Mouse (Mus musculus) forebrain, embryonic 13.5 days (tissue): ENCODE measurements at regions not wholly inside any gene's neighbourhood (a gene's known extent, or its start where the extent isn't known, plus 50 kb on each side); places are given as distances from the start of the nearest gene placed in this dataset.

Source experiments
- ATAC-seq: fragments of 200-750 bp; cut with Nextera tagmentation; 2 replicates; pipeline ENCODE4 v1.8.0; 2017
- H3K27ac ChIP-seq: fragments of 300-500 bp; sonication (generic); 2 replicates; pipeline ENCODE4 v1.5.1; 2015; ENCODE audit warnings: inconsistent platforms, mild to moderate bottlenecking, moderate library complexity
- H3K27me3 ChIP-seq: fragments of 300-500 bp; sonication (generic); 2 replicates; pipeline ENCODE4 v1.6.1; 2015; ENCODE audit warnings: mild to moderate bottlenecking, inconsistent platforms
- H3K36me3 ChIP-seq: fragments of 300-500 bp; sonication (generic); 2 replicates; pipeline ENCODE4 v1.6.1; 2015; ENCODE audit warnings: mild to moderate bottlenecking, inconsistent platforms; ENCODE audit not compliant: poor library complexity, severe bottlenecking
- H3K4me1 ChIP-seq: fragments of 300-500 bp; sonication (generic); 2 replicates; pipeline ENCODE4 v1.6.1; 2015; ENCODE audit warnings: inconsistent platforms
- H3K4me2 ChIP-seq: fragments of 300-500 bp; sonication (generic); 2 replicates; pipeline ENCODE4 v1.6.1; 2015; ENCODE audit warnings: inconsistent platforms, mild to moderate bottlenecking, moderate library complexity
- H3K4me3 ChIP-seq: fragments of 300-500 bp; sonication (generic); 2 replicates; pipeline ENCODE4 v1.5.1; 2015; ENCODE audit warnings: mild to moderate bottlenecking, inconsistent platforms
- H3K9ac ChIP-seq: fragments of 300-500 bp; sonication (generic); 2 replicates; pipeline ENCODE4 v1.6.1; 2015; ENCODE audit warnings: mild to moderate bottlenecking, inconsistent platforms
- H3K9me3 ChIP-seq: fragments of 300-500 bp; sonication (generic); replicated peaks from 2 replicates; pipeline ENCODE4 v1.6.1; 2016; ENCODE audit warnings: inconsistent platforms
- WGBS: fragments of 180-500 bp; shearing (Covaris S2); methylation state at CpG from one replicate; pipeline ENCODE4 v1.1.7; 2015; 5-methylcytosine and 5-hydroxymethylcytosine counted together

DNA sequence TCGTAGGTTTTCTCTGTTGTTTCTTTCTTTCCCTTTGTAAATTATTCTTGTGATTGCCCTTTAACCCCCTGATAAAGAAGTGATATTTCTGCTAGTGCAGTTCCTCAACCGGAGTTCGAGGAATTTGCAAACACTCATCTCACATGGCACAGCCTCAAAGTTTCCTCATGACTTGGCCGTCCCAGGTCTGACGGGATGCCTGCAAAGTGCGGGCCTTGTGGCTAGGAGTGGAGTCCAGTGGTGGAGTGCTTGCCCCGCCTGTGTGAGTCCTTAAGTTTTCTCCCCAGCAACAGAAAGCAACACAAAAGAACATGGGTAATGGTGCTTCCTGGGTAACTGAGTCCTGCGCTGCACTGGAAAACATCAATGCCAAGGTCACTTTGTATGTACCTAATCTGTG lies 280.6 kb upstream of the Klf4 start:
- ATAC-seq, result no peak
- Histone ChIP-seq H3K4me3 (no peak overlapping the region), H3K36me3 (no peaks in the 10 kb centered on the region), H3K9me3 (no peaks in the 10 kb centered on the region), H3K4me1 (no peaks in the 10 kb centered on the region), H3K27me3 (no peaks in the 10 kb centered on the region), H3K4me2 (no peak overlapping the region), H3K9ac (no peak overlapping the region), H3K27ac (no peak overlapping the region)
- WGBS, result 91% methylated on average over 8 of the region's 8 CpGs

DNA sequence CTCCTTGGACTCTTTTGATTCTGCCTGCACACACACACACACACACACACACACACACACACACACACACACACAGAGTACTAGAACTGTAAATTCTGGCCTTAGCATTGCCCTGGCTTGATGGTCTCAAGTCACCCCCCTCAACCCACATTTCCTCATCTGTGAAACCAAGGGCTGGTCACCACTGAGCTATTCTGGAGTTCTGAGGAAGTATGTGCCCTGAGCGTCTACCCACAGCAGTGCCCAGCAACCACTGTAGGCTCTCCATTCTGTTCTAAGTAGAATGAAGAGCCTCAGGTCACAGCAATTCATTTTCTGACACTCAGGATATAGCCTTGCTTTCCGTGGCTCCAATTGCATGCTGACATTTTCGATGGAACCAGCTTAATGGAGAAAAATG lies 279.4 kb upstream of the Klf4 start:
- H3K9ac ChIP-seq, result no peak overlapping the region
- ATAC-seq, result no peak
- H3K9me3 ChIP-seq, result no peaks in the 10 kb centered on the region
- H3K4me2 ChIP-seq, result no peak overlapping the region
- WGBS, result 71% methylated on average over 3 of the region's 3 CpGs
- no peak overlapping the region for H3K27ac ChIP-seq
- H3K36me3 ChIP-seq, result no peaks in the 10 kb centered on the region
- no peak overlapping the region for H3K4me3 ChIP-seq
- H3K4me1 ChIP-seq, result no peaks in the 10 kb centered on the region
- no peaks in the 10 kb centered on the region for H3K27me3 ChIP-seq

DNA sequence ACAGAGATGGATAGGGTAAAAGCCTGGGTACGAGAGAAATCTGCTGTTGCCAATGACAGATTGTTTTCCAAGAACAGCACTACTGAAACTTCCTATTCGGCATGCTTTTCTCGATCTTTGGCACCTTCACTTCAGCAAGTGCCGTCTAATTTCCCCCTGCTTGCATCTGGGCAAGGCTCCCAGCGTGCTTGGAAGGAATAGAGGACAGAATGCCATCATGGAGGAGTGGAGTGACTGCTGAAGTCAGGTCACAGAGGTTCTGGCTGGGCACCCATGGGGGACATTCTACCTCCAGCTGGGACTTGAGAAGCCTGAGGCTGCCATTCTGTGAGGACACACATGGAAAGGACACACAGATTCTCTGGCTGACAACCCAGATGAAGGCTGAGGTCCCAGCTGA lies 276.2 kb upstream of the Klf4 start:
- Histone ChIP-seq H3K9ac (no peak overlapping the region), H3K9me3 (no peaks in the 10 kb centered on the region), H3K4me3 (no peak overlapping the region), H3K4me1 (no peaks in the 10 kb centered on the region), H3K27ac (no peak overlapping the region), H3K27me3 (no peaks in the 10 kb centered on the region), H3K36me3 (no peaks in the 10 kb centered on the region), H3K4me2 (no peak overlapping the region)
- WGBS, result 84% methylated on average over 5 of the region's 5 CpGs
- ATAC-seq, result no peak

DNA sequence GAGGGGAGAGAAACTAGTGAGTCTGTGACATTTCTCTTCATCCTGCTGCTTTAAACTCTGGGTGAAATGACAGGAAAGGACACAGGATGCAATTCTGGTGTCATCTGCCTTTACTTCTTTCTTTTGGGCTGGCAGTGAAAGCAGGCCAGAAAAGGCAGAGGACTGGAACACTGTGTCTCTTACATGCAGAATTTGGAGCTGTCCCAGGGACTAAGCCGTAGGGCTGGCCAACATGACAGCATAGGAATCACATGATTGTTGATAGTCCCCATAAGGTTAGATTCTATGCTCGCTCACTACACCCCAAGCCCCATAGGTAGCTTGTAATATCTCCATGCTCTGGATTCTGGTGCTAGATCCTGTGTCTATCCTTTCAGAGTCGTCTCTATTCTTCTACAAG lies 274.5 kb upstream of the Klf4 start:
- Histone ChIP-seq H3K4me2 (no peak overlapping the region), H3K4me3 (no peak overlapping the region), H3K9me3 (no peaks in the 10 kb centered on the region), H3K9ac (no peak overlapping the region), H3K27me3 (no peaks in the 10 kb centered on the region), H3K4me1 (no peaks in the 10 kb centered on the region), H3K36me3 (no peaks in the 10 kb centered on the region), H3K27ac (no peak overlapping the region)
- 90% methylated on average over 3 of the region's 3 CpGs for WGBS
- no peak for ATAC-seq

DNA sequence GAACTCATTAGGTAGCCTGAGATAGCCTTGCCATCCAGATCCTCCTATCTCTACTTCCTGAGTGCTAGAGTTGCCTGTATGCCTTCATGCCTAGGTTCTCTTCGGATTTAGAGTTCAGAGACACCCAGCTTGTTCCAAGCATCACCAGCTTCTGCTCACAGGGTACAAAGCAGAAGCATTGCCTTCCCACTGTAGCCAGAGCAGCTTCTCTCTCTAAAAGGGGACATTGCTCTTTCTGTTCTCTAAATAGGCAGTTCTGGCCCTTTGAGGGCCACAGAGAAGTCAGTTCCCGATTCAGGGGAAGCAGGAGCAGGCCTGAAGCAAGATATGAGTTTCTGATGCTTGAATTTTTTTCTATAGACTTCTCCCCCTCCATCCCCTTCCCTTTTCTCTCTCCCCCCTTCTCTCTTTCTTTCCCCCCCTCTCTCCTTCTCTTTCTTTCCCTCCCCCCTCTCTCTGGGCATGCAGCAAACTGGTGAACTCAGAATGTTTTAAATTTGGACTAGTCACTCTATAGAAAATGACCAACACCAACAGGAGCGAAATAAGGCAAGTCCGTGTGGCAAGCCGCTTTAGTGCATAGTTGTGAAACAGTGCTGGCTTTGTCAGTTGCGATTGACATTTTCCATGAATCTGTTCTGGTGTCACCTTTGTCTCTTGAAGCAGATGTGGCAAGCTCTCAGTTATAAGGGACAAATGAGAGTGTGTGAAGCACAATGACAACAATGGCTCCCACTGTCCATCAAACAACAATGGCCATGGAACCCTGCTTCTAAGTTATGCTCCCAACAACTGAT lies 273.2 kb upstream of the Klf4 start:
- 72% methylated on average over 6 of the region's 6 CpGs for WGBS
- no peak for ATAC-seq
- Histone ChIP-seq H3K9ac (no peak overlapping the region), H3K4me3 (no peak overlapping the region), H3K27ac (no peak overlapping the region), H3K9me3 (no peaks in the 10 kb centered on the region), H3K4me2 (no peak overlapping the region), H3K4me1 (no peaks in the 10 kb centered on the region), H3K27me3 (no peaks in the 10 kb centered on the region), H3K36me3 (no peaks in the 10 kb centered on the region)

DNA sequence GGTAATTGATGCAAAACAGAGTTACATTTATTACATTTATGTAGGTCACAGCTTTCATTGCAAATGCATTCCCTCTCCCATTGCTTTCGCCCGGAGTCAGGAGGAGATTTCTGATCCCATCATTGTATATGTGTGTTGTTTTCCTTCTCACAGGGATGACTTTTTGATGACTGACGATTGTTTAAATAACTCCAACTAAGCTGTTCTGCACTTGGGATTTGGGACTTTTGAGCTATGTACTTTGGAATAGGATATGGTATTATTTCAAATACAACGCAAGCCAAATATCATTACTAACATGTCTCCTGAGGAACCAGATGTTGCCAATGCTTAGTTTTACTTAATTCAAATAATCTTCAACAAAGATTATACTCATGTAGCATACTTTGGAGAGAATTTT lies 269.8 kb upstream of the Klf4 start:
- WGBS, result 90% methylated on average over 4 of the region's 4 CpGs
- Histone ChIP-seq H3K27ac (no peak overlapping the region), H3K4me1 (no peaks in the 10 kb centered on the region), H3K36me3 (no peaks in the 10 kb centered on the region), H3K9ac (no peak overlapping the region), H3K9me3 (no peaks in the 10 kb centered on the region), H3K4me3 (no peak overlapping the region), H3K27me3 (no peaks in the 10 kb centered on the region), H3K4me2 (no peak overlapping the region)
- no peak for ATAC-seq

DNA sequence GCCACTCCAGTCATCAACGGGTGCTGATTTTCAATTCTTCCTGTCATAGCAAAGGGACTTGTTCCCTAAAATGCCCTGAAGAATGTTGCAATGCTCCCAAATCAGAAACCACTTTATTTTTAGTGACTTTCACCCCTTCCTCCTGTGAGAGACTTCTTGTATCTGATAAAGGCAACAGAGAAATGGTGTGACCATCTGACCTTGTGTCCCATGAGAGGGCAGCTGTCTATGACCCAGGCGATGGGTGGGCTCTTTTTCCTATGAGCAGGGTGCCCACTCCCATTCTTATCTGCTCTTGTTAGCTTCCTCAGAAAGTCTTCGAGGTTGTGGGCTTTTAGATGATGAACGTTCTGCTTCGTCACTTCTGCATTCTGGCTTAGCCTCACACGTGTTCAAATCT lies 265.8 kb upstream of the Klf4 start:
- WGBS, result 88% methylated on average over 6 of the region's 6 CpGs
- Histone ChIP-seq H3K36me3 (no peaks in the 10 kb centered on the region), H3K4me2 (no peak overlapping the region), H3K27me3 (no peaks in the 10 kb centered on the region), H3K9me3 (no peaks in the 10 kb centered on the region), H3K4me1 (no peaks in the 10 kb centered on the region), H3K27ac (no peak overlapping the region), H3K4me3 (no peak overlapping the region), H3K9ac (no peak overlapping the region)
- no peak for ATAC-seq

DNA sequence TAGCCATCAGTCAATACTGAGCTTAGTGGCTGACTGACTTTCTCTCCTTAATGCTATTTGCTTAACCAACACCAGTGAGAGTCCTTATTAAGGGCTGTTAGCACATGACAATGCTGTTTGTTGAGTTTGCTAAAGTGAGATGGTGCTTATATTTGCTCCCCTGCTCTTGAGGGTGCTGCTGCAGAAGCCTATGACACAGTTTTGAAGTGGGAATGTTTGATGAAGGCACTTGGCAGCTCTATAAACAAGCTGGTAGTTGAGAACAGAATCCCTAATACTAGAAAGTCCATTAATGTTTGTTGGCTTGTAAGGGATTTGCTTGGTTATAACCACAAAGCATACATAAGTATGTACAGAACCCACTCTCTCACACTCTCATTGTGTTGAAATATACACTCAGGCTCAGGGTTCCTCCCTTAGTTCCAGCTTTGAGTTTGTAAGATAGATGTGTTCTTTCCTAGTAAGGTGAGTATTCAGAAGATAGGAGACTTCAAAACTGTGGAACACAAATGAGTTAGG lies 249.1 kb upstream of the Klf4 start:
- H3K27me3 ChIP-seq, result no peaks in the 10 kb centered on the region
- no peak overlapping the region for H3K27ac ChIP-seq
- ATAC-seq, result no peak
- no peaks in the 10 kb centered on the region for H3K36me3 ChIP-seq
- no peaks in the 10 kb centered on the region for H3K4me1 ChIP-seq
- no peaks in the 10 kb centered on the region for H3K9me3 ChIP-seq
- H3K9ac ChIP-seq, result no peak overlapping the region
- H3K4me2 ChIP-seq, result no peak overlapping the region
- no peak overlapping the region for H3K4me3 ChIP-seq

DNA sequence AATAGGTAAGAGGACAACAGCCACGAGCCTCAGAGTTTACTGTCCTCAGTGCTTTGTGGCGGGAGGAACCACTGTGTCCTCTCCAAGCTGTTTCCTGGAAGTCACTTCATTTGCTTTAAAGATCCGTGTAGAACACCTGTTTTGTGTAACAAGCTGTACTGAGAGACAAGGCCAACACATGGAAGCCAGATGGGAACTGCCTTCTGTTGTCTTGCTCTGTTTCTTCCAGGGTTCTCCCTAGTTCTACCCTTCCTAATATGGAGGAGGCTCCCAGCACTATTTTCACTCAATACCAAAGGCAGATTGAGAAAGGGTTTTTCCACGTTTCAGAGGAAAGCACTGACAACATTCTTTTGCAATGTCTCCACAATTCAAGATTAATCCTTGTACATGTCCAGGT lies 247.3 kb upstream of the Klf4 start:
- Histone ChIP-seq H3K27me3 (no peaks in the 10 kb centered on the region), H3K27ac (no peak overlapping the region), H3K4me3 (no peak overlapping the region), H3K36me3 (no peaks in the 10 kb centered on the region), H3K4me2 (no peak overlapping the region), H3K4me1 (no peaks in the 10 kb centered on the region), H3K9me3 (no peaks in the 10 kb centered on the region), H3K9ac (no peak overlapping the region)
- no peak for ATAC-seq
- 76% methylated on average over 4 of the region's 4 CpGs for WGBS

DNA sequence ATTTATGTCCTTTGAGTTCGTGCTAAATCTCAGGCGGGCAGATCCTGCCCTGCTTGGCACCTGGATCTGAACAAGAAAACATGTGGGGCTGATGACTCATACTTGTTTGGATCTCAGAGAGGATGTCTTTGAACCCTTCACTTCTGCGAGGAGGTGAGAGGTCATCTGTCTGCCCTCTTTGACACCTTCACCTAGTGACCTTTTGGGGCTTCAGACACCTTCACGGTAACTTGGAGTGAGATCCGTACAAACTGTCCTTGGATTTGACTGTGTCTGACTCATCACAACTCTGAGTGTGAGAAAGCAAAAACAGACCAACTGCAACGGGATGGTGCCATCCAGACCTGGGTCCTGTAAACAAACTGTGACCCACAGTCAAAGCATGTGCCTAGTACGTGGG lies 243.6 kb upstream of the Klf4 start:
- H3K9ac ChIP-seq, result no peak overlapping the region
- no peaks in the 10 kb centered on the region for H3K4me1 ChIP-seq
- no peak overlapping the region for H3K27ac ChIP-seq
- H3K36me3 ChIP-seq, result no peaks in the 10 kb centered on the region
- WGBS, result 89% methylated on average over 7 of the region's 7 CpGs
- no peak overlapping the region for H3K4me3 ChIP-seq
- H3K4me2 ChIP-seq, result no peak overlapping the region
- no peaks in the 10 kb centered on the region for H3K9me3 ChIP-seq
- H3K27me3 ChIP-seq, result no peaks in the 10 kb centered on the region
- ATAC-seq, result no peak

DNA sequence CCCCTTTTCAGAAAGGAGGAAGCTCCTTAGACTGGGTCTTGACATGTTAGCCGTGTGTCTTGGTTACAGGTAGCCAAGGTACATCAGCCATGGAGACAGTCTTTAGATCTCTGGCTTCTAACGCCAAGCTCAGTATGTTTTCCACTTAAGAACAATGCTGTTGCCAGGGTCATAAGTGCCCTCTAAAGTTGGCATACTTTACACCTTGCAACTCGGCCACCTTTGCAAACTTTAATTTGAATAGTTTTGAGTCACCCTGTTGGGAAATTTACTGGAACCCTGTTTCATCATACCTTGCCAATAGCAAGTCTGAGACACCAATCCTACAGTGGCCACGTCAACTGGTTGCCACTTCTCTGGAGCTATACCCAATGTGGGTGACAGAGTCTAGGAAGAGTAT lies 242.3 kb upstream of the Klf4 start:
- Histone ChIP-seq H3K27me3 (no peaks in the 10 kb centered on the region), H3K27ac (no peak overlapping the region), H3K9ac (no peak overlapping the region), H3K4me1 (no peaks in the 10 kb centered on the region), H3K36me3 (no peaks in the 10 kb centered on the region), H3K4me2 (no peak overlapping the region), H3K9me3 (no peaks in the 10 kb centered on the region), H3K4me3 (no peak overlapping the region)
- no peak for ATAC-seq
- 86% methylated on average over 4 of the region's 4 CpGs for WGBS

DNA sequence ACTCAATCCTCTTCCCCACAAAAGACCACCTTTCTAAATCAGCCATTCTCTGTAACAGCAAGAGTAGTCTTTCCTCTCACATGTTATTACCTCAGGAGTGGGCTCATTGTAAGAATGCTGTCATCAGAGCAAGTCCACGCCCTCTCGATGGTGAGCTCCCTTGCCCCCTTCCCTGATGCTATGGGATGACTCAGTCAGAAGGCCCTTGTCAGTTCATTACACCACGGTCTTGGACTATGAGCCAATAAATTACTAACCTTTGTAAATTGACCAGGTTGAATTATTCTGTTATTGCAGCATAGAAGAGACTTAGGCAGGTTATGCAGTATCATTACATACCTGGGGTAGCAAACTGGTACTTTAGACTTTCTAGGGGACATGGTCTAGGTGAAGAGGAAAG lies 237.4 kb upstream of the Klf4 start:
- H3K4me2 ChIP-seq, result no peak overlapping the region
- 96% methylated on average over 3 of the region's 3 CpGs for WGBS
- ATAC-seq, result no peak

DNA sequence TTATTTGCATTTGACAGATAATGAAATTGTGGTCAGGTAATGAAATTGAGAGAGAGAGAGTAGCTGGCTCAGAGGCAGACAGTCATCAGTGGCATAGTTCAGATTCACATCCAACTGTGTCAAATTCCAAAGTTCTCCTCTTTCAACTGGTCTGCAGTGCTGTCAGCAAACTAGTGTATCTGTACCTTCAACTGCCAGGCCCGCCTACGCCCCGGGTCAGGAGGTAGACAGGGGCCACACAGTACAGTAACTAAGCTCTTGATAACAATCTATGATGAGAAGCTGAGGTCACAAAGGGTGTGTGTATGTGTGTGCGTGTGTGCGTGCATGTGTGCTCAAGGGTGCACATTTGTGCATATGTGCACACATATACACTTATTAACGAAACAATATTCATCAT lies 236.1 kb upstream of the Klf4 start:
- no peak for ATAC-seq
- Histone ChIP-seq H3K4me3 (no peak overlapping the region), H3K27ac (no peak overlapping the region), H3K9ac (no peak overlapping the region), H3K4me2 (no peak overlapping the region), H3K9me3 (no peaks in the 10 kb centered on the region), H3K27me3 (no peaks in the 10 kb centered on the region), H3K36me3 (no peaks in the 10 kb centered on the region), H3K4me1 (no peaks in the 10 kb centered on the region)
- 95% methylated on average over 6 of the region's 6 CpGs for WGBS

More for the DNA sequence above, 237.4 kb upstream of the Klf4 start:
- Histone ChIP-seq H3K4me3 (no peak overlapping the region), H3K27me3 (no peaks in the 10 kb centered on the region), H3K9ac (no peak overlapping the region), H3K27ac (no peak overlapping the region), H3K9me3 (no peaks in the 10 kb centered on the region), H3K4me1 (no peaks in the 10 kb centered on the region), H3K36me3 (no peaks in the 10 kb centered on the region)
